In genomic region chr19:6297641-6298040, GRCm38 (mm10) we compare ENCODE assay signal across 9 mouse cellular contexts. TPM values are rescaled to one million over a fixed set of nuclear protein-coding genes. Genes with fewer than 3 reads are reported as not detected.
DNase-seq lines count a peak whose midpoint lies in the region; ATAC-seq and TF ChIP-seq lines count a peak whose summit lies in the region.
"Had no signal": no experiment of that assay in that cellular context is flagged by ENCODE, and none has a peak within 500 bp of the region (broad histone marks: within the 10 kb centered on the region; RNA-seq: fewer than 3 reads in every experiment).

No protein-coding gene starts in this region.

- 84% methylated on average over 9 of the region's 9 CpGs for WGBS in intestine, embryonic 16.5 days
- 66% methylated on average over 9 of the region's 9 CpGs for WGBS in small intestine, adult 2 months

- H3K4me3 ChIP-seq in intestine, embryonic 16.5 days (ENCODE audit: low read length): no peak overlapping the region
- no peak overlapping the region for H3K4me3 ChIP-seq in small intestine, adult 2 months (ENCODE audit: low read depth, low read length)
- H3K4me3 ChIP-seq: midbrain, embryonic 12.5 days had no signal

- DNase-seq in spleen, postnatal 36 days (ENCODE audit: low spot score in 2 of 2): peak; percentile 52 to 65
- DNase-seq in spleen, postnatal 14 days (ENCODE audit: low spot score in 2 of 2): no peak
- DNase-seq in brain, adult 2 months (ENCODE audit: low read depth, low spot score): peak; percentile 62
- no peak for DNase-seq in cerebellum, adult 18-20 months
- no peak for DNase-seq in T-cell, adult 2 months (ENCODE audit: low spot score)
- no peak for DNase-seq in layer of hippocampus, adult 18-20 months (ENCODE audit: low spot score in 2 of 2)

- peaks cover 29% of the 10 kb centered on the region for H3K36me3 ChIP-seq in intestine, embryonic 16.5 days (ENCODE audit: control insufficient read depth, insufficient read depth, low read length)
- peaks cover 65% of the 10 kb centered on the region for H3K36me3 ChIP-seq in small intestine, adult 2 months (ENCODE audit: control insufficient read depth, insufficient read depth, low read length)

- TF ChIP-seq CTCF in small intestine, adult 2 months (IDR thresholded peaks at IDR 0.05; ENCODE audit: extremely low read depth, insufficient read length, insufficient replicate concordance, low read depth, low read length): no peak

- H3K4me1 ChIP-seq in intestine, embryonic 16.5 days (ENCODE audit: control insufficient read depth, insufficient read depth, low read length): peaks cover 5% of the 10 kb centered on the region
- peaks cover 40% of the 10 kb centered on the region for H3K4me1 ChIP-seq in small intestine, adult 2 months (ENCODE audit: control insufficient read depth, insufficient read depth, insufficient read length, low read length)
- H3K4me1 ChIP-seq: midbrain, embryonic 12.5 days had no signal

- H3K27ac ChIP-seq in intestine, embryonic 16.5 days (ENCODE audit: low read length): no peak overlapping the region; the same call in 1 of the 2 replicates
- peak overlapping the region; percentile 71 for H3K27ac ChIP-seq in small intestine, adult 2 months (ENCODE audit: insufficient read depth, low read depth, low read length)
- H3K27ac ChIP-seq: midbrain, embryonic 12.5 days had no signal

- H3K9me3 ChIP-seq in intestine, embryonic 16.5 days (ENCODE audit: control insufficient read depth, low read length): no peaks in the 10 kb centered on the region
- H3K9me3 ChIP-seq: midbrain, embryonic 12.5 days had no signal

- TF ChIP-seq POLR2A in small intestine, adult 2 months (IDR thresholded peaks at IDR 0.05; ENCODE audit: low read depth, low read length): no peak

- peak overlapping the region; percentile 14; the same call in 1 of the 2 replicates for H3K9ac ChIP-seq in intestine, embryonic 16.5 days (ENCODE audit: low read depth, low read length)
- H3K9ac ChIP-seq: midbrain, embryonic 12.5 days had no signal

- no peak overlapping the region for H3K4me2 ChIP-seq in intestine, embryonic 16.5 days (ENCODE audit: low read depth, low read length)
- H3K4me2 ChIP-seq: midbrain, embryonic 12.5 days had no signal

- ATAC-seq in intestine, embryonic 16.5 days: peak; percentile 21; the same call in 1 of the 2 replicates

- no peaks in the 10 kb centered on the region for H3K27me3 ChIP-seq in intestine, embryonic 16.5 days (replicated peaks; ENCODE audit: control insufficient read depth, insufficient read depth, low read length)
- no peaks in the 10 kb centered on the region for H3K27me3 ChIP-seq in small intestine, adult 2 months (ENCODE audit: control insufficient read depth, insufficient read depth, low read length)
- H3K27me3 ChIP-seq: midbrain, embryonic 12.5 days had no signal

RNA-seq across cellular contexts. Expression of gene Cdc42bpg, which starts 8.6 kb away (rescaled TPM):
- 1.2 and 1.5 TPM in 2 replicates for polyA plus RNA-seq in intestine, embryonic 16.5 days (2015; fragmentation: Nextera tagmentation; extraction: Ambion mirVana)
- 26.0 and 53.2 TPM in 2 replicates for polyA plus RNA-seq in small intestine, adult 2 months (2012; rRNA removed)
- total RNA-seq in layer of hippocampus, adult 18-20 months (2021): 1 to 10 TPM; 4.8 to 5.6 TPM

RNA-seq across cellular contexts. Expression of gene Ehd1, which starts 21.1 kb away (rescaled TPM):
- polyA plus RNA-seq in intestine, embryonic 16.5 days (2015; fragmentation: Nextera tagmentation; extraction: Ambion mirVana): 135 and 158 TPM in 2 replicates
- 315 and 714 TPM in 2 replicates for polyA plus RNA-seq in small intestine, adult 2 months (2012; rRNA removed)
- 10 to 100 TPM; 86.6 to 88.0 TPM for total RNA-seq in layer of hippocampus, adult 18-20 months (2021)

RNA-seq across cellular contexts. Expression of gene Men1, which starts 37.1 kb away (rescaled TPM):
- polyA plus RNA-seq in intestine, embryonic 16.5 days (2015; fragmentation: Nextera tagmentation; extraction: Ambion mirVana): 61.3 and 61.4 TPM in 2 replicates
- 23.6 and 38.5 TPM in 2 replicates for polyA plus RNA-seq in small intestine, adult 2 months (2012; rRNA removed)
- 10 to 100 TPM; 63.0 to 71.3 TPM for total RNA-seq in layer of hippocampus, adult 18-20 months (2021)

RNA-seq across cellular contexts. Expression of gene Map4k2, which starts 43.3 kb away (rescaled TPM):
- 7.9 and 10.0 TPM in 2 replicates for polyA plus RNA-seq in intestine, embryonic 16.5 days (2015; fragmentation: Nextera tagmentation; extraction: Ambion mirVana)
- polyA plus RNA-seq in small intestine, adult 2 months (2012; rRNA removed): 41.0 and 77.3 TPM in 2 replicates
- total RNA-seq in layer of hippocampus, adult 18-20 months (2021): 10 to 100 TPM; 82.2 to 89.6 TPM

RNA-seq across cellular contexts. Expression of gene Atg2a, which starts 56.2 kb away (rescaled TPM):
- polyA plus RNA-seq in intestine, embryonic 16.5 days (2015; fragmentation: Nextera tagmentation; extraction: Ambion mirVana): 7.4 and 8.4 TPM in 2 replicates
- polyA plus RNA-seq in small intestine, adult 2 months (2012; rRNA removed): 37.0 and 68.8 TPM in 2 replicates
- total RNA-seq in layer of hippocampus, adult 18-20 months (2021): 10 to 100 TPM; 34.0 to 34.2 TPM

Comparison
In these comparisons a context has a peak if more than half of its experiments do, and no peak if none do; other contexts are left out.
1. DNase-seq: peak in spleen, postnatal 36 days (2 of 2) and brain, adult 2 months (single experiment); none in spleen, postnatal 14 days (0 of 2), cerebellum, adult 18-20 months (0 of 2), T-cell, adult 2 months (single experiment) and layer of hippocampus, adult 18-20 months (0 of 2).
2. RNA of gene Cdc42bpg, which starts 8.6 kb away (polyA plus RNA-seq): 26.0 to 53.2 TPM in small intestine, adult 2 months; 1.2 to 1.5 TPM in intestine, embryonic 16.5 days; every median in the first group is over 10 times any median in the second.